Mouse (Mus musculus) megakaryocyte, embryonic 14.5 days (primary cell): Measurements from ENCODE around the gene Krt18. TPM values are rescaled to one million over a fixed set of nuclear protein-coding genes. Genes with fewer than 3 reads are reported as not detected.

Experiments
- H3K27me3 ChIP-seq: replicated peaks from 2 replicates; pipeline ENCODE3; 2012; ENCODE audit warnings: inconsistent platforms
- H3K36me3 ChIP-seq: replicated peaks from 2 replicates; pipeline ENCODE3; 2012; ENCODE audit warnings: low read length, inconsistent platforms, mixed read lengths
- H3K4me1 ChIP-seq: 2 replicates; pipeline ENCODE4 v1.6.1; 2012; ENCODE audit warnings: inconsistent platforms
- H3K4me3 ChIP-seq: replicated peaks from 2 replicates; pipeline ENCODE3; 2012; ENCODE audit warnings: moderate library complexity, mild to moderate bottlenecking, inconsistent platforms
- H3K9me3 ChIP-seq: 2 replicates; pipeline ENCODE4 v1.6.1; 2012; ENCODE audit warnings: inconsistent platforms
- FLI1 ChIP-seq: IDR thresholded peaks from 2 replicates; pipeline ENCODE4 v1.6.1; 2012; ENCODE audit warnings: low read length, inconsistent platforms, mixed read lengths
- GATA1 ChIP-seq: IDR thresholded peaks from 3 replicates; pipeline ENCODE4 v1.6.1; 2012; ENCODE audit warnings: mixed read lengths, low read length, inconsistent platforms, borderline replicate concordance
- polyA plus RNA-seq: library from polyadenylated mRNA; stranded (reverse); fragments of >175 nt; gene quantifications from 2 replicates; pipeline ENCODE4 v1.2.3, GENCODE M21; 2012; ENCODE audit warnings: low replicate concordance; ENCODE audit not compliant: insufficient read depth

The Krt18 gene
- polyA plus RNA-seq, 1 experiment, result 0.06 TPM

GRCm38 (mm10) chr15:102080429-102080828 is 52.4 kb downstream of the Krt18 start:
- peaks cover 61% of the 10 kb centered on the region for H3K36me3 ChIP-seq
- no peaks in the 10 kb centered on the region for H3K9me3 ChIP-seq
- H3K4me1 ChIP-seq, result peaks cover 38% of the 10 kb centered on the region
- no peak overlapping the region for H3K4me3 ChIP-seq
- TF ChIP-seq GATA1, result no peak
- no peak for TF ChIP-seq FLI1
- H3K27me3 ChIP-seq, result no peaks in the 10 kb centered on the region

Other genes starting within 250 kb of the Krt18 start
- gene Krt72, start 241.7 kb upstream of the Krt18 start, polyA plus RNA-seq, result not detected in 2 replicates
- not detected in 2 replicates for gene Krt73, start 225.8 kb upstream of the Krt18 start, polyA plus RNA-seq
- gene Krt2, start 210.0 kb upstream of the Krt18 start, polyA plus RNA-seq, result not detected in 2 replicates
- not detected in 2 replicates for gene Krt1, start 177.4 kb upstream of the Krt18 start, polyA plus RNA-seq
- not detected in 2 replicates for gene Krt77, start 158.5 kb upstream of the Krt18 start, polyA plus RNA-seq
- gene Krt76, start 135.3 kb upstream of the Krt18 start, polyA plus RNA-seq, result not detected in 2 replicates
- not detected in 2 replicates for gene Krt4, start 103.4 kb upstream of the Krt18 start, polyA plus RNA-seq
- gene Krt79, start 87.9 kb upstream of the Krt18 start, polyA plus RNA-seq, result not detected in 2 replicates
- gene Krt78, start 73.9 kb upstream of the Krt18 start, polyA plus RNA-seq, result not detected in 2 replicates
- not detected in 2 replicates for gene Krt8, start 23.7 kb upstream of the Krt18 start, polyA plus RNA-seq
- 18.2 and 102 TPM in 2 replicates for gene Eif4b, start 45.6 kb downstream of the Krt18 start, polyA plus RNA-seq
- 0.43 TPM in 1 of 2 replicates, not detected in the other for gene Tns2, start 72.2 kb downstream of the Krt18 start, polyA plus RNA-seq
- gene Spryd3, start 108.1 kb downstream of the Krt18 start, polyA plus RNA-seq, result 9.5 and 25.9 TPM in 2 replicates
- gene Igfbp6, start 116.2 kb downstream of the Krt18 start, polyA plus RNA-seq, result 1.2 TPM in 1 of 2 replicates, not detected in the other
- gene Soat2, start 122.3 kb downstream of the Krt18 start, polyA plus RNA-seq, result 0.76 and 3.6 TPM in 2 replicates
- gene Zfp740, start 175.1 kb downstream of the Krt18 start, polyA plus RNA-seq, result 2.5 and 3.8 TPM in 2 replicates
- gene Csad, start 176.5 kb downstream of the Krt18 start, polyA plus RNA-seq, result 13.8 and 14.5 TPM in 2 replicates
- gene Itgb7, start 203.8 kb downstream of the Krt18 start, polyA plus RNA-seq, result 1.9 and 19.9 TPM in 2 replicates
- 68.7 and 69.9 TPM in 2 replicates for gene Rarg, start 229.3 kb downstream of the Krt18 start, polyA plus RNA-seq
- not detected in 2 replicates for gene Gm9918, start 242.4 kb downstream of the Krt18 start, polyA plus RNA-seq